Mouse (Mus musculus): Measurements from ENCODE around the gene Ccr1l1.
A peak's percentile ranks its signal among the peaks of the same experiment; 100 is the strongest.

Ccr1l1 gene

DNA sequence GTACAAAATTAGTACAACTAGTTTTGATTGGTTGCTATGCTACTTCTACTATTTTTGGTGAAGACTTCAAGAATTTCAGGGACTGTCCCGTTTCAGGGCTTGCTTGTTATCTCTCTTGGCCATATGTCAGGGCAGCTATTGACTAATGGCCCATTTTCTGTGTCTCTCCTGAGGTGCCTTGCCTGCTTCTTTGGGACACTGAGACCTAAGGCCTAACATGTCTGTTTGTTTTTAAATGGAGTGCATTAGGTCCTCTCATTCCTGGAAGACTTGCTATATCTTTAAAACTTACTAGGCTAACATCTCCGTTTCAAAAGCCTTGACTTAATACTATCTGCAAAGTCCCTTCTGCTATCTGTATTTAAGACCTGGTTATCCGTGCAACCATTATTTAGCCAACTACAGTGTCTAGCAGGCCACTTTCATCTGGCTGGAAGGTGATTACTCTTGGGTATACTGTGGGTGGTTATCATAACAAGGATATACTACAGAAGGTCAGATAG is 20.2 kb downstream of the Ccr1l1 start:
- DNase-seq (ENCODE audit: low spot score): no peak

GRCm38 (mm10) chr9:123956892-123957291 is 21.3 kb downstream of the Ccr1l1 start:
- DNase-seq (ENCODE audit: low spot score): no peak

DNA sequence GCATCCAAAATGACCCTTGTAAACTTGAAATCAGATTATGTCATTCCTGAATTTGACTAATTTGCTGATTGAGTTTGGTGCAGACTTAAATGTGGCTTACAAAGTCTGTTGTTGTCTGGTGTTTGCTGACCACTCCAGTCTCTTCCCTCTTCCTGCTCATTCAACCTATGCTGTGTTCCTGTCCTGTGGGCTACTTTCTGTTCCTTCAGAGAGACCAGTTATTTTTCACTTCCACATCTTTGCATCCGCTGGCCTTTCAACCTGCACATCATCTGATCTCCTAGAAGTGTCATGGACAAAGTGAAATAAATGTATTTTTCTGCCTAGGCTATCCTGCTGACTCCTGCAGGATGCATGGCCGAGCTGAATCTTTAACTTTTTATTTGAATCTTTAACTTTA is 24.7 kb downstream of the Ccr1l1 start:
- no peak for DNase-seq (ENCODE audit: low spot score)

DNA sequence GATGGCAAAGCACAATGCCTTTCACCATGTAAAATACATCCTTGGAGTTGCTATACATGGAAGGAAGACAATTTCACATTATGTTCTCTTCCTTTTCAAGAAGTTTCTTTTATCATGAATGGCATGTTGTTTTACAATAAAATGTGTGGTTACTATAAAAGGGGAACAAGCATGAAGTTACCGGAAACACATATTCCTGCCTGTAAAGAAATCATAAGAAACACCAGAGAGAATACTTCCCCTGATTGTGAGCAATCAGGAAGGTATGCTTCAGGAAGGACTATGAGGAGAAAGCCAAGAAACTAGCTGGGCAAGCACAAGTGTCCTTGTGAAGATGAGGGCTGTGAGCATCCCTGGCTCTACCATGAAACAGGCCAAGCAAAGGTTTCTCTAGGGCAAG is 27.0 kb downstream of the Ccr1l1 start:
- DNase-seq (ENCODE audit: low spot score): no peak

- no peak for DNase-seq (ENCODE audit: low spot score)
These were observed 28.8 kb downstream of the Ccr1l1 start for GRCm38 (mm10) chr9:123949432-123949831.

- no peak for DNase-seq (ENCODE audit: low spot score)
These were observed 30.4 kb downstream of the Ccr1l1 start for GRCm38 (mm10) chr9:123947815-123948214.

GRCm38 (mm10) chr9:123942025-123942424 is 36.2 kb downstream of the Ccr1l1 start:
- no peak for DNase-seq (ENCODE audit: low spot score)

DNA sequence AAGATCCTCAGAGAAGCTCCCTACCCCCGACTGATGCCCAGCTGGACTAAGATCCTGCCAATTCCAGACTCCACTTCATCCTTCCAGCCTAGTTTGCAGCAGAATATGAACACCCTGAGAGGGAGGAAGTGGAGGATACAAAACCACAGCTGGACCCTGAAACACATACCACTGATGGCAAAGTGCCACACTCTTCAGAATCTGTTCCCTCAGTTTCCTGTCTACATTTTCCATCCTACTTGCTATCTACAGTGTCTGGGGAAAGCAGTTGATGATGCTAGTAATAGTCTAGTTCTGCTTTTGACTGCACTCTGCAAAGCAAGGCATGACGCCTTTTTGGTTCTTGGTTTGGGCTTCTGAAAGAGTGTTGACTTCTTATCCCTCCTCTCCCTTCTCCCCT is 36.9 kb downstream of the Ccr1l1 start:
- DNase-seq (ENCODE audit: low spot score): peak; percentile 64

DNA sequence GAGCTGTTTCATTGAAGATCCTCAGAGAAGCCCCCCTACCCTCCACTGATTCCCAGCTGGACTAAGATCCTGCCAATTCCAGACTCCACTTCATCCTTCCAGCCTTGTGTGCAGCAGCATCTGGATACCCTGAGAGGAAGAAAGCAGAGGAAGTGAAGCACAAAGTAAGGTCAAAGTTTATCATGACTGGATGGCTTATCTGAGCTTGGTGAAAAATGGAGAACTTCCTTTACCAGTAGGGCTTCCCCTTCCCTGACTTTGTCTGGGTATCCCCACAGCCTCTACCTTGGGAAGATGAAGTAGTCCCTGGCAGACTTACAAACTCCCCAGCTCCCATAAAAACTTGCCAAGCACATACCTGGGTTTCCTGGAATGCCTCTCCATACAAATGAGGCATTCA is 37.6 kb downstream of the Ccr1l1 start:
- DNase-seq (ENCODE audit: low spot score): no peak

DNA sequence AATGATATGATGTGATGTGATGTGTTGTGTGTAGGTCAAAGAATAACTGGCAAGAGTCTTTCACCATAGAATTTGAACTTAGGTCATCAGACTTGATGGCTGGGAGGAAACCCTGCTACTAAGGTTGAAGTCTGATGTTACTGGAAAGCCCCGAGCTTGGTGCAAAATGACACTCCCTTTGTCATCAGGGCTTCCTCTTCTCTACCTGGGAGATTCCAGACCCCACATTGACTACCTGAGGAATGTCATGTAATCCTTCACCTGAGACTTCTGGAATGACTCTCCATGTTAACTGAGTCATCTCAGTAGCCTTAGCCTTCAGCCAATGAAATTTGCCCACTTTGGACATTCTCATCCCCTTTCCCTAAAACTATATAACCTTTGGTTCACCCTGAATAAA is 38.0 kb downstream of the Ccr1l1 start:
- DNase-seq (ENCODE audit: low spot score): no peak

- DNase-seq (ENCODE audit: low spot score): peak; percentile 69
These were observed 40.2 kb downstream of the Ccr1l1 start for GRCm38 (mm10) chr9:123937989-123938388.

- DNase-seq (ENCODE audit: low spot score): no peak
These were observed 41.5 kb downstream of the Ccr1l1 start for GRCm38 (mm10) chr9:123936604-123937280.

DNA sequence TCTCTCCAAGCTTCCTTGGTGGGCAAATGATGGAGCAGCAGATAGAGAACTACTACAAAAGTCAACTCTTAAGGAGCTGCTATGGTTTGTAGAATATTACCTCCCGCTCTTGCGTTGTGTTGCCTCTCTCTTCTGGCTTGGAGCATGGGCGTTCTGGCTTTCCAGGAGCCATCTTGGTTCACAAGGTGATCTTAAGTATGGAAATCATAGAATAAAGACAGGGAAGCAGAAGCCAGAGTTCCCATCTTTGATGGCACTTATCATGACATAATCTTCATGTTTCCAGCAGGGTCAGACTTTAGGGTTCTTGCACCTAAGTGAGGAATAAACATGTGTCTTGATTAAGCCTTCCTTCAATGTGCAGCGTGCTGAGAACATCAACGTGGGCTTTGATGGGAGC is 42.4 kb downstream of the Ccr1l1 start:
- DNase-seq (ENCODE audit: low spot score): no peak

DNA sequence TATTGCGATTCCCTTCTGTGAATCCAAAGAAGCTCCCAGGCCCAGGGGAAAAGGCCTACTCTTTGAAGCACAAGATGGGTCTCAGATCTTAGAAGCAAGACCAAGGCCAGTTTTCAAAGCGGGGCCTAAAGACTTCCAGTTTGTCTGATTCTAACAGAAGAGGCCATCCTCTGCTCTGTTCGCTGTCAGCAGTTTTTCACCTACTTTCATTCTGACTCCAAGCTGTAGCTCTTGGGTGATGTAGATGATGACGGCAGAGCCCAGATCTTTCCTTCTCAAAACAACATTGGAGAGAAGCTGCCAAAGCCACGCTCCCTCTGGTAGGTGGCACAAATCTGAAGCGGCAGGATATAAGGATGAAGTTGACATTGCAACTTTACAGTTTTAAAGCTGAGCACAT is 42.9 kb downstream of the Ccr1l1 start:
- no peak for DNase-seq (ENCODE audit: low spot score)

- no peak for DNase-seq (ENCODE audit: low spot score)
These were observed 44.3 kb downstream of the Ccr1l1 start for GRCm38 (mm10) chr9:123933716-123934445.

- DNase-seq (ENCODE audit: low spot score): no peak
These were observed 45.1 kb downstream of the Ccr1l1 start for GRCm38 (mm10) chr9:123932911-123933675.

GRCm38 (mm10) chr9:123931761-123932700 is 46.2 kb downstream of the Ccr1l1 start:
- DNase-seq (ENCODE audit: low spot score): peak; percentile 71

- DNase-seq (ENCODE audit: low spot score): no peak
These were observed 47.3 kb downstream of the Ccr1l1 start for GRCm38 (mm10) chr9:123930926-123931325.

- DNase-seq (ENCODE audit: low spot score): no peak
These were observed 47.7 kb downstream of the Ccr1l1 start for GRCm38 (mm10) chr9:123930476-123930875.

DNA sequence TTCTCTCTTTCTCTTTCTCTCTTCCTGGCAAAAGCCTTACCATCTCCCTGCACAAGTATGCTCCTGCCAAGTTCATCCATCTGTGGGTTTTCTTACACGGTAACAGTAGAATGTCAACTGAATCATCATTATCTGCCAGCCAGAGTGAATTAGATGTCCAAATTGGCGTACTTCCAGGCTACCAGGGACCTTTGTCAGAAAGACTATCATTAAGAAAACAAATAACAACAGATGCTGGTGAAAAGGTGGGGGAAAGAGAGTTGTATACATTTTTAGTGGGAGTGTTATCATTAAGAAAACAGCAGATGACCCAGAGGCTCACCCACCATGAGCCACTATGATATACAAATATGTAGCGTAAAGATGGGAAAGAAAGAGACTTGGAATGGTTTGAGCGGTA is 48.3 kb downstream of the Ccr1l1 start:
- DNase-seq (ENCODE audit: low spot score): no peak

GRCm38 (mm10) chr9:123928759-123929246 is 49.4 kb downstream of the Ccr1l1 start:
- DNase-seq (ENCODE audit: low spot score): peak; percentile 87
